Mouse (Mus musculus) cerebellum, adult 9-11 months (tissue): Measurements from ENCODE around the gene Gm2696.

Source experiments
- DNase-seq: peaks from one replicate; pipeline ENCODE4 v3.0.0; 2022

The Gm2696 gene

GRCm38 (mm10) chr10:77847538-77847937, 33.1 kb downstream of the Gm2696 start:
- DNase-seq, result no peak

- no peak for DNase-seq
Measured at GRCm38 (mm10) chr10:77852559-77852958, 38.1 kb downstream of the Gm2696 start, which contains the start of gene Gm10318. TSS of gene Gm10318 (plus strand) at chr10:77852859.

GRCm38 (mm10) chr10:77861675-77862074, 47.2 kb downstream of the Gm2696 start, which contains the start of gene Gm3285:
TSS of gene Gm3285 (plus strand) at chr10:77861975.
- no peak for DNase-seq

- DNase-seq, result peak; percentile 49
Measured at GRCm38 (mm10) chr10:77864067-77864761, 49.7 kb downstream of the Gm2696 start.

GRCm38 (mm10) chr10:77864762-77865143, 50.3 kb downstream of the Gm2696 start:
- DNase-seq, result no peak

GRCm38 (mm10) chr10:77867546-77867945, 53.1 kb downstream of the Gm2696 start:
- DNase-seq, result no peak

- no peak for DNase-seq
Measured at GRCm38 (mm10) chr10:77869651-77870050, 55.2 kb downstream of the Gm2696 start.

GRCm38 (mm10) chr10:77878985-77879384, 64.5 kb downstream of the Gm2696 start:
- DNase-seq, result no peak

GRCm38 (mm10) chr10:77880305-77880704, 65.8 kb downstream of the Gm2696 start:
- no peak for DNase-seq

GRCm38 (mm10) chr10:77882553-77882952, 68.1 kb downstream of the Gm2696 start:
- DNase-seq, result no peak
